Mouse (Mus musculus): ENCODE measurements at regions not wholly inside any gene's neighbourhood (a gene's known extent, or its start where the extent isn't known, plus 50 kb on each side); places are given as distances from the start of the nearest gene placed in this dataset.

GRCm38 (mm10) chr16:93344555-93344954 lies 259.3 kb downstream of the Setd4 start:
- TF ChIP-seq CTCF (IDR thresholded peaks at IDR 0.05; ENCODE audit: low read depth, low read length) (no peak), POLR2AphosphoS5 (IDR thresholded peaks at IDR 0.05; ENCODE audit: insufficient replicate concordance, low read depth, low read length) (no peak), GATA1 (IDR thresholded peaks at IDR 0.05; ENCODE audit: borderline replicate concordance, low read length) (no peak)
